Mouse (Mus musculus) left cerebral cortex, adult 2 months (tissue): ENCODE results near the gene Mef2c. TPM values are rescaled to one million over a fixed set of nuclear protein-coding genes. Genes with fewer than 3 reads are reported as not detected.

Experiments used
- DNase-seq, 2 experiments: peaks; one replicate each; pipeline ENCODE4 v3.0.0; 2021 to 2022; ENCODE audit warnings: low spot score in 2 of 2, mixed read lengths in 1 of 2; ENCODE audit errors: extremely low spot score in 1 of 2
- H3K27ac ChIP-seq: fragments of 200-600 bp; 2 replicates; pipeline ENCODE4 v1.8.1; 2022
- H3K4me3 ChIP-seq: fragments of 200-600 bp; 2 replicates; pipeline ENCODE4 v1.8.1; 2022
- CTCF ChIP-seq: fragments of 200-600 bp; IDR thresholded peaks from 2 replicates; pipeline ENCODE4 v1.8.1; 2022; ENCODE audit warnings: antibody characterized with exemption, mild to moderate bottlenecking, moderate library complexity
- intact Hi-C: fragments of 180-260 bp; cut with DNase I; formaldehyde crosslinking; loops from one replicate; pipeline ENCODE4 v1.15.1; 2025
- total RNA-seq, 2 experiments: library from RNA; stranded (reverse); gene quantifications; 2 replicates each; pipeline ENCODE4 v1.2.3; 2021

Gene Mef2c
- total RNA-seq, 2 experiments from 2014 or later = 545 to 647 TPM

GRCm38 (mm10) chr13:83492051-83492450 lies 11.8 kb upstream of the Mef2c start:
- Histone ChIP-seq H3K27ac (no peak overlapping the region), H3K4me3 (no peak overlapping the region)
- no peak for TF ChIP-seq CTCF
- intact Hi-C loops = no loop called here
- DNase-seq = no peak

GRCm38 (mm10) chr13:83497708-83498107 lies 6.1 kb upstream of the Mef2c start:
- no peak overlapping the region for H3K4me3 ChIP-seq
- TF ChIP-seq CTCF = no peak
- no peak overlapping the region for H3K27ac ChIP-seq
- DNase-seq = no peak
- intact Hi-C loops = no loop called here

GRCm38 (mm10) chr13:83499526-83499925 lies 4.3 kb upstream of the Mef2c start:
- DNase-seq = no peak
- Histone ChIP-seq H3K27ac (no peak overlapping the region), H3K4me3 (no peak overlapping the region)
- no peak for TF ChIP-seq CTCF
- intact Hi-C loops = no loop called here

GRCm38 (mm10) chr13:83507687-83508086 lies 3.9 kb downstream of the Mef2c start:
- H3K4me3 ChIP-seq = no peak overlapping the region
- intact Hi-C loops = no loop called here
- DNase-seq = no peak

GRCm38 (mm10) chr13:83515013-83515547 lies 11.2 kb downstream of the Mef2c start:
- no peak for TF ChIP-seq CTCF
- intact Hi-C loops = no loop called here
- Histone ChIP-seq H3K4me3 (no peak overlapping the region), H3K27ac (no peak overlapping the region)
- no peak for DNase-seq

More at GRCm38 (mm10) chr13:83507687-83508086, 3.9 kb downstream of the Mef2c start:
- TF ChIP-seq CTCF = no peak
- H3K27ac ChIP-seq = no peak overlapping the region

- no peak for TF ChIP-seq CTCF
- H3K4me3 ChIP-seq = peak overlapping the region; percentile 53
- intact Hi-C loops = no loop called here
- DNase-seq = peak; percentile 72 to 79
- peak overlapping the region; percentile 98 for H3K27ac ChIP-seq
Measured at GRCm38 (mm10) chr13:83517660-83518609, 14.1 kb downstream of the Mef2c start.

- no peak for DNase-seq
- no peak for TF ChIP-seq CTCF
- intact Hi-C loops = loop anchor here (5.0 to 10.0 kb wide), 9 partner anchors 394 to 1734 kb away; no protein-coding TSS in a partner anchor
- H3K27ac ChIP-seq = peak overlapping the region; percentile 60
- H3K4me3 ChIP-seq = no peak overlapping the region
Measured at GRCm38 (mm10) chr13:83520807-83521206, 17.0 kb downstream of the Mef2c start.

- TF ChIP-seq CTCF = no peak
- H3K4me3 ChIP-seq = peak overlapping the region; percentile 65
- peak; percentile 57 to 62 for DNase-seq
- H3K27ac ChIP-seq = peak overlapping the region; percentile 97
- intact Hi-C loops = loop anchor here (5.0 to 10.0 kb wide), 9 partner anchors 396 to 1736 kb away; no protein-coding TSS in a partner anchor
Measured at GRCm38 (mm10) chr13:83523232-83523969, 19.6 kb downstream of the Mef2c start.

- intact Hi-C loops = loop anchor here (2.0 to 10.0 kb wide), 11 partner anchors 130 to 1737 kb away; no protein-coding TSS in a partner anchor
- peak overlapping the region; percentile 65 for H3K4me3 ChIP-seq
Measured at GRCm38 (mm10) chr13:83524159-83524901, 20.5 kb downstream of the Mef2c start.

GRCm38 (mm10) chr13:83524902-83525715 lies 21.3 kb downstream of the Mef2c start:
- TF ChIP-seq CTCF = no peak
- peak overlapping the region; percentile 65 for H3K4me3 ChIP-seq
- no peak for DNase-seq
- intact Hi-C loops = loop anchor here (2.0 to 10.0 kb wide), 12 partner anchors 47 to 1738 kb away; no protein-coding TSS in a partner anchor
- peak overlapping the region; percentile 97 for H3K27ac ChIP-seq

More at GRCm38 (mm10) chr13:83524159-83524901, 20.5 kb downstream of the Mef2c start:
- DNase-seq = peak; percentile 72 to 81
- TF ChIP-seq CTCF = no peak
- peak overlapping the region; percentile 97 for H3K27ac ChIP-seq
